Mouse (Mus musculus) liver, embryonic 13.5 days (tissue): Measurements from ENCODE around the gene Slc2a5. TPM values are rescaled to one million over a fixed set of nuclear protein-coding genes. Genes with fewer than 3 reads are reported as not detected.

Experiments
- ATAC-seq: fragments of 200-750 bp; cut with Nextera tagmentation; 2 replicates; pipeline ENCODE4 v1.8.0; 2017; ENCODE audit warnings: low read depth, mild to moderate bottlenecking, moderate number of reproducible peaks, moderate library complexity
- DNase-seq: peaks from one replicate; pipeline ENCODE4 v3.0.0; 2022
- H3K27ac ChIP-seq: fragments of 300-500 bp; sonication (generic); 2 replicates; pipeline ENCODE4 v1.5.1; 2015; ENCODE audit warnings: moderate library complexity, mild to moderate bottlenecking, inconsistent platforms
- H3K27me3 ChIP-seq: fragments of 300-500 bp; sonication (generic); 2 replicates; pipeline ENCODE4 v1.6.1; 2015; ENCODE audit warnings: mild to moderate bottlenecking, inconsistent platforms
- H3K36me3 ChIP-seq: fragments of 300-500 bp; sonication (generic); 2 replicates; pipeline ENCODE4 v1.6.1; 2015; ENCODE audit warnings: mild to moderate bottlenecking, inconsistent platforms
- H3K4me1 ChIP-seq: fragments of 300-500 bp; sonication (generic); replicated peaks from 2 replicates; pipeline ENCODE4 v1.6.1; 2015; ENCODE audit warnings: inconsistent platforms
- H3K4me2 ChIP-seq: fragments of 300-500 bp; sonication (generic); 2 replicates; pipeline ENCODE4 v1.6.1; 2015; ENCODE audit warnings: inconsistent platforms, mild to moderate bottlenecking, moderate library complexity
- H3K4me3 ChIP-seq: fragments of 300-500 bp; sonication (generic); replicated peaks from 2 replicates; pipeline ENCODE4 v1.5.1; 2015; ENCODE audit warnings: mild to moderate bottlenecking, inconsistent platforms
- H3K9ac ChIP-seq: fragments of 300-500 bp; sonication (generic); 2 replicates; pipeline ENCODE4 v1.6.1; 2015; ENCODE audit warnings: mild to moderate bottlenecking, inconsistent platforms
- H3K9me3 ChIP-seq: fragments of 300-500 bp; sonication (generic); replicated peaks from 2 replicates; pipeline ENCODE4 v1.6.1; 2016; ENCODE audit warnings: inconsistent platforms
- WGBS: fragments of 180-500 bp; shearing (Covaris S2); methylation state at CpG from one replicate; pipeline ENCODE4 v1.1.7; 2015; ENCODE audit not compliant: insufficient replicate concordance; 5-methylcytosine and 5-hydroxymethylcytosine counted together
- polyA plus RNA-seq: library from polyadenylated mRNA; unstranded; fragments of >200 nt; fragmentation: Nextera tagmentation; extraction: Ambion mirVana; gene quantifications from 2 replicates; pipeline ENCODE4 v1.2.1, GENCODE M21; 2015

Slc2a5 gene
- polyA plus RNA-seq, 1 experiment from 2014 or later: 0.23 TPM

- WGBS: under 1% methylated on average over 56 of the region's 56 CpGs
- peak; percentile 79 for DNase-seq
- Histone ChIP-seq H3K27me3 (peaks cover 43% of the 10 kb centered on the region), H3K36me3 (no peaks in the 10 kb centered on the region), H3K9ac (peak within 1 kb of the TSS; percentile 64; the same call in 1 of the 2 replicates), H3K4me3 (peak within 1 kb of the TSS; percentile 62), H3K4me1 (peaks cover 15% of the 10 kb centered on the region), H3K27ac (no peak within 1 kb of the TSS), H3K9me3 (no peaks in the 10 kb centered on the region), H3K4me2 (peak within 1 kb of the TSS; percentile 92)
- ATAC-seq: peak; percentile 97
Observed at GRCm38 (mm10) chr4:150087161-150087889, 31.8 kb upstream of the Slc2a5 start, which contains the start of gene Gpr157. Gene Gpr157, plus strand, starts transcription at chr4:150087365.

DNA sequence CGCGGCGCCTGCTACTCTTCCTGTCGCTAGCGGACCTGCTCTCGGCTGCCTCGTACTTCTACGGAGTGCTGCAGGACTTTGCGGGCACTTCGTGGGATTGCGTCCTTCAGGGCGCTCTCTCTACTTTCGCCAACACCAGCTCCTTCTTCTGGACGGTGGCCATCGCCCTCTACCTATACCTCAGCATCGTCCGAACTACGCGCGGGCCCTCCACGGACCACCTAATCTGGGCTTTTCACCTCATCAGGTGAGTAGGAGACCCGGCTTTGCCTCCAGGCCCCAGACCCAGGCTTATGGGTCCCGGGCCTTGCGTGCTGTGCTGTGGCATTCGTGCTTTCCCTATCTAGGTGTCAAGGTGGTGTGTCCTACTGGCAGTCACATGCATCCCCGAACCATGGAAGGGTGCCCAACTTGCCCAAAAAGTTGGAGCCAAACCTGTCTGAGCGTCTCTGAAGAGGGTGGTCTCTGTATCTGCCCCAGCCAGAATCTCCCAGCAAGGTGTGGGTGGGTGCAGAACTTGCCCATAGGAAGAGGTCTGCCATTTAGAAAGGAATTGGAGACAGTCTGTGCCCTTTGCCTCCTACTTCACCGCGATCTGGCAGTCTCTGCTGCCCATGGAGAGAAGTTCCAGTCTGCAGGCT is 31.1 kb upstream of the Slc2a5 start:
- Histone ChIP-seq H3K4me3 (peak overlapping the region; percentile 62), H3K27me3 (peaks cover 46% of the 10 kb centered on the region), H3K27ac (no peak overlapping the region), H3K4me2 (peak overlapping the region; percentile 92), H3K9me3 (no peaks in the 10 kb centered on the region), H3K36me3 (no peaks in the 10 kb centered on the region), H3K9ac (peak overlapping the region; percentile 64; the same call in 1 of the 2 replicates), H3K4me1 (peaks cover 15% of the 10 kb centered on the region)
- DNase-seq (no peak), ATAC-seq (no peak)
- WGBS: 15% methylated on average over 29 of the region's 29 CpGs

- Histone ChIP-seq H3K36me3 (no peaks in the 10 kb centered on the region), H3K4me2 (0 out of 2 replicates have a peak overlapping the region, but pooled peaks have one; percentile 4), H3K4me3 (no peak overlapping the region), H3K4me1 (peaks cover 22% of the 10 kb centered on the region), H3K27ac (no peak overlapping the region), H3K9me3 (no peaks in the 10 kb centered on the region), H3K27me3 (peaks cover 46% of the 10 kb centered on the region), H3K9ac (no peak overlapping the region)
- ATAC-seq (no peak), DNase-seq (no peak)
- WGBS: 55% methylated on average over 10 of the region's 10 CpGs
Observed at GRCm38 (mm10) chr4:150089121-150089520, 30.0 kb upstream of the Slc2a5 start.

DNA sequence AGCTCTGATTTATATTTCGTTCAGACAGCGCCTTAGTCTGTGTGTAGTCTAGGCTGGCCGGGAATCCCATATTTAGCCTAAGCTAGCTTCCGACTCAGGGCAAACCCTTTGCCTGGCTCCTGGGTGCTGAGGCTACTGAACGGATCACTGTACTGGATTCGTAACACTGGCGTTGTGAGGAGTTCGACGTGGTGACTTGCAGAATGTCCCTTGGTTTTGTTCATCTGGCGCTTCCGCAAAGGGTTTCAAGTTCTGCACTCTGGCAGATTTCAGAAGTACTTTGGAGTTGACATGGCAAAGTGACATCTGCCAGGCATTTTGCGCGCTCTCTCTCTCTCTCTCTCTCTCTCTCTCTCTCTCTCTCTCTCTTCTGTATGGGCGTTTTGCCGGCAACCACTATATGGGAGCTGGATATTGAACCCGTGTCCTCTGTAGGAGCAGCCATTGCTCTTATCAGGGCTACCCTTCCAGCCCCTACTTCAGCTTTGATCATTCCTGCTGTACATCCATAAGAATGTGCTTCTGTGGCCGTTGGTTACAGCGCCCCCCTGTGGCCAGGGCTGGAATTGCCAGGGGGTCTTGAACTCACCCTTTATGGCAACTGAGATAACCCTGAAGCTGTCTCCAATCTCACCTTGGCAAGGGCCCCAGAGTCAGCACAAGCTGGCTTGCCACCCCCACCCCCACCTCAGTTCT is 27.0 kb upstream of the Slc2a5 start:
- no peak overlapping the region for H3K4me3 ChIP-seq
- DNase-seq (no peak), ATAC-seq (no peak)
- 75% methylated on average over 18 of the region's 18 CpGs for WGBS
- no peak overlapping the region for H3K4me2 ChIP-seq
- no peaks in the 10 kb centered on the region for H3K36me3 ChIP-seq
- peaks cover 46% of the 10 kb centered on the region for H3K27me3 ChIP-seq
- H3K9ac ChIP-seq: no peak overlapping the region
- H3K27ac ChIP-seq: no peak overlapping the region
- no peaks in the 10 kb centered on the region for H3K9me3 ChIP-seq
- H3K4me1 ChIP-seq: peaks cover 19% of the 10 kb centered on the region

DNA sequence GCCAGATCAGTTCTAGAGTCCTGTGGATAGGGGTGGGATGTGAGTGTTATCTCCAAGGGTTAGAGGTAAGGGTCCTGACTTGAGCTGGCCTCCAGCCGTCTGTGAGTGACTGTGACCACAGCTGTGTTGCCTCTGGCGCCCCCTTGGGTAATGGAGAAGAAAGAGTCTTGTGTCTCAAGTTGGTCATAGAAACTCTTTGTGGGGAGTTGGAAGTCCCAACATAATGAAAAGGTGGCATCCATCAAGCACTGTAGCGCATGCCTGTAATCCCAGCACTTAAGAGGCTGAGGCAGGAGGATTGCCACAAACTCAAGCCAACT is 26.5 kb upstream of the Slc2a5 start:
- H3K36me3 ChIP-seq: no peaks in the 10 kb centered on the region
- peaks cover 16% of the 10 kb centered on the region for H3K4me1 ChIP-seq
- no peaks in the 10 kb centered on the region for H3K9me3 ChIP-seq
- H3K4me3 ChIP-seq: no peak overlapping the region
- no peak overlapping the region for H3K9ac ChIP-seq
- no peak overlapping the region for H3K4me2 ChIP-seq
- ATAC-seq (no peak), DNase-seq (no peak)
- peaks cover 46% of the 10 kb centered on the region for H3K27me3 ChIP-seq
- WGBS: 34% methylated on average over 3 of the region's 3 CpGs
- no peak overlapping the region for H3K27ac ChIP-seq

DNA sequence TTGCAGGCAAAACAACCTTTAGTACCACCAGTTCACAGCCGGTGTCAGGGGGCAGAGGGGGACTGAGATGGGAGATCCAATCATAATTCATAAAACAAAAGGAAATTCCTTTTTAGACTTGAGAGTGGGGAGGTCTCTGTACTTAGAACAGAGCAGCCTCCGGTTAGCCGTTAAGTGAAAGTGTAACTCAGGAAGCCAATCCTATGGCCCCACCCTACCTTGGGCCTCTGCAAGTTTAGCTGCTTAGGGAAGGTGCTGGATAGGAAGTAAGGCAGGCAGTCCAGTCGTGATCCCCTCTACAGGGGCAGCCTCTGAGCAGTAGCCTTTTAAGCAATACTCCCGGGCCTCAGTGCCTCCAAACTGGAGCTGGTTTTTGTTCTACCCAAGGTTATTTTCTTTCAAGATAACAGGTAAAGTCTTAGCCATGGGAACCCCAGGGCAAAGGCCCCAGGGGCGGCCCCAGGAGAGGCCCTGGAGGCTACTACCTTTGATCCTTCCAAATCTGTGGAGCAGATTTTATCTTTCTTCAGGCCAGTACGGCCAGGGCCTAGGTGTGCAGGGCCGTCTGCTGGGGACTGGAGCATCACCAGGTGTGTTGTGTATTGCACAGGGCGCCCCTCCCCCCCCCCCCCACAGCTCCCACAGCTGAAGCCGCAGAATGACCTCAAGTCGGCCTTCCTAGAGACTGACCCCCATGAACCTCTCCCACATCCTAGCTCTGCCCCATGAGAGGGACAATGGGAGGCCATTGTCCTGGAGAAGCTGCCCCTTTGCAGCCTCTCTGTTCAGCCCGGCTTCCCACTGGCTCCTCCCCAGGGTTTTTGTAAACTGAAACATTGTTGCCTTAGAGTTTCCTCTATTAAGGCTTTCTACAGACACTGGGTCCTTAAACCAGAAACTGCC is 25.3 kb upstream of the Slc2a5 start:
- no peaks in the 10 kb centered on the region for H3K36me3 ChIP-seq
- H3K27me3 ChIP-seq: peaks cover 39% of the 10 kb centered on the region
- ATAC-seq (peak; percentile 18; the same call in 1 of the 2 replicates), DNase-seq (no peak)
- no peak overlapping the region for H3K9ac ChIP-seq
- peaks cover 8% of the 10 kb centered on the region; the same call in 1 of the 2 replicates for H3K4me1 ChIP-seq
- WGBS: 47% methylated on average over 12 of the region's 12 CpGs
- no peak overlapping the region for H3K4me2 ChIP-seq
- no peaks in the 10 kb centered on the region for H3K9me3 ChIP-seq
- no peak overlapping the region for H3K27ac ChIP-seq
- H3K4me3 ChIP-seq: no peak overlapping the region

GRCm38 (mm10) chr4:150094463-150094789 is 24.7 kb upstream of the Slc2a5 start:
- no peak overlapping the region for H3K9ac ChIP-seq
- H3K4me3 ChIP-seq: no peak overlapping the region
- H3K36me3 ChIP-seq: no peaks in the 10 kb centered on the region
- ATAC-seq: no peak
- peaks cover 33% of the 10 kb centered on the region for H3K27me3 ChIP-seq
- no peak overlapping the region for H3K27ac ChIP-seq
- no peak for DNase-seq
- H3K9me3 ChIP-seq: no peaks in the 10 kb centered on the region
- H3K4me2 ChIP-seq: no peak overlapping the region
- WGBS: 66% methylated on average over 5 of the region's 5 CpGs
- peaks cover 8% of the 10 kb centered on the region; the same call in 1 of the 2 replicates for H3K4me1 ChIP-seq

DNA sequence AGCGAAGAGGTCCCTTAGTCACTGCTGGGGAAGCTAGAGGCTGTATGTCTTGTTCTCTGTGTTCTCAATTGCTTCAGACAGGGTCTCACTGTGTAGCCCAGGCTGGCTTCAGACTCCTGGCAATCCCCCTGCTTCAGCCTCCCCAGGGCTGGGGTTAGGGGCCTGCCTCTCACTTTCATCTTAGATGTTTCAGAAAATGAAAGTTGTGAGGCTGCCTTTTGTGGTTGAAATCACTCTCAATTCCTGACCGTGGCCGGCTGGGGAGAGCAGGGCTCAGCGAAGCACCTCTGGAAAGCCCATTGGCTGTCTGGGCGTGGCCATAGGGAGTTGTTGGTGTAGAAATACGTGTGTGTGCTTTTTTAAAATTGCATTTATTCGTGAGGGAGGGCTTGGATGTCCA is 22.8 kb upstream of the Slc2a5 start:
- H3K9ac ChIP-seq: no peak overlapping the region
- H3K27me3 ChIP-seq: peaks cover 27% of the 10 kb centered on the region
- no peaks in the 10 kb centered on the region for H3K9me3 ChIP-seq
- no peak for ATAC-seq
- no peak overlapping the region for H3K4me2 ChIP-seq
- DNase-seq: no peak
- 61% methylated on average over 7 of the region's 7 CpGs for WGBS
- H3K36me3 ChIP-seq: no peaks in the 10 kb centered on the region
- H3K4me3 ChIP-seq: no peak overlapping the region
- peaks cover 8% of the 10 kb centered on the region; the same call in 1 of the 2 replicates for H3K4me1 ChIP-seq
- H3K27ac ChIP-seq: no peak overlapping the region

DNA sequence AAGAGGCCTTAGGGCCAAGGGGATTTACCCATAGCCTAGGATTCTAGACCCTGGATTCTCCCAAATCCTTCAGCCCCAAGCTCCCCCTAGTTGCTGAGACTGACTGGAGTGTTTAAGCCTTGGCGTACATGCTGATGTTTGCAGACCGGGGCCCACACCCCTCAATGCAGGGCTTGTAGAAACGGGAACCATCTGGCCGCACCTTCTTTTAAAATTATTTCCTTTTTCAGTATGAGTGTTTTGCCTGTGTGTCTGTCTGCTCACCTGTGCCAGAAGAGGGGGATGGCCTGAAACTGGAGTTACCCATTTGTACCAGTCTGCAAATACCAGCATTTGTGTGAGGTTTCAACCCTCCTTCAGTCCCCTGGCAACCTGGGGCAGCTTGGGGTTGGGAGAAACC is 21.2 kb upstream of the Slc2a5 start:
- WGBS: 63% methylated on average over 4 of the region's 4 CpGs
- peaks cover 8% of the 10 kb centered on the region; the same call in 1 of the 2 replicates for H3K4me1 ChIP-seq
- H3K27me3 ChIP-seq: peaks cover 21% of the 10 kb centered on the region; the same call in 1 of the 2 replicates
- H3K27ac ChIP-seq: no peak overlapping the region
- H3K36me3 ChIP-seq: no peaks in the 10 kb centered on the region
- ATAC-seq (no peak), DNase-seq (no peak)
- H3K9ac ChIP-seq: no peak overlapping the region
- no peaks in the 10 kb centered on the region for H3K9me3 ChIP-seq
- H3K4me3 ChIP-seq: no peak overlapping the region
- no peak overlapping the region for H3K4me2 ChIP-seq

DNA sequence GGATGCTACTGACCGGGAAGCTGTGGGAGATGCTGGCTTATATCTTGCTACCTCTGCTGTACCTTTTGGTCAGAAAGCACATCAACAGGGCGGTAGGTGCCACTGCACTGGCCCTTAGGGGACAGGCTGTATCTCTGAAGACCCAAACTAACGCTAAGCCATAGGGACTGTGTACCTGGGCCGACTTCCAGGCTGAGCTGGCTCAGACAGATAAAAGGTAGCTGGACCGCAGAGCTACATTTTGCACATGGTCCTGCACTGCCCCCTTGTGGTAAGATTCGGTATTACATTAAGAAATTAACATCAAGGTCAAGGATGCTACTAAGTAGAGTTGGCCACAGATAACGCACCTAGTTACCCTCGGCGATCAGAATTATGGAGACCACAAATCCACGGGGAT is 20.2 kb upstream of the Slc2a5 start:
- Histone ChIP-seq H3K4me1 (peaks cover 2% of the 10 kb centered on the region; the same call in 1 of the 2 replicates), H3K9ac (no peak overlapping the region), H3K9me3 (no peaks in the 10 kb centered on the region), H3K27ac (no peak overlapping the region), H3K4me2 (no peak overlapping the region), H3K27me3 (peaks cover 19% of the 10 kb centered on the region; the same call in 1 of the 2 replicates), H3K4me3 (no peak overlapping the region), H3K36me3 (no peaks in the 10 kb centered on the region)
- DNase-seq (no peak), ATAC-seq (no peak)
- 13% methylated on average over 10 of the region's 10 CpGs for WGBS
